In the genomic region with DNA sequence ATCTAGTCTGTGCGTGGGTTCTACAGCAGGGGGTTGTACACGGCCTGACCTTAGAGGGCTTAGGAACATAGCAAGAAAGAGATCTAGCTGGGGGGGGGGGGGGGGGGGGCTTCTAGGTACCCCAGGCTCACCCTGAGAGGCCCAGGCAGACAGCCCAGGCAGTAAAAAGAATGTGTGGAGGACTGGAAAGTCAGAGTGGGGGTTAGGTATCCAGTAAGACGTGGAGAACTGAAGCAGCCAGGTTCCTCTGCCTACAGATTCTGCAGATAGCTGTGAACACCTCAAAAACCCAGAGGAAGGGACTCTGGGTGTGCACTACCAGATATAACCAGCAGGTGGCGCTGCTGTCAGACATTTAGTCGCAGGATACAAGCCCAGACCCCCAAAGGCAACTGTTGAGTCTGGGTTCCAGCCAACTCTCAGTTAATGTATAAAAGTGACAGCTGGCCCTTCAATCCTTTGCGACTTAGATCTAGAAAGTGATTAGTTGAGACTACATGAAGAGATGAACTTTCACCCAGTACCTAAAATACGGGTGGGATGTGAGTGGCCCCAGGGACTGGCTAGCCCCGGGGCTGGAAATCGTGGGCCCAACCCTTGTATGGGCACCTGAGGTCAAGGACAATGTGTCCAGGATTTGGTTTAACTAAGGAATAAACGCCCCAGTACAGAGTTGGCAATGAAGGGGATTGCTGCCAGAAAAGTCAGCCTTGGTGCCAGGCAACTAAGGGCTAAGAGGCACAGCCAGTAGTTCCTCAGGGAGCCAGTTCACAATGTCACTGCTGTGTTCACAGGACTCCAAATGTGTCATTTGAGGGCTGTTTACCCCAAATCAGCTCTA, we compare ENCODE assay signal across 8 mouse cellular contexts.
DNase-seq lines count a peak whose midpoint lies in the region; ATAC-seq and TF ChIP-seq lines count a peak whose summit lies in the region.

No protein-coding gene starts in this region.

- peak; percentile 38; the same call in 1 of the 2 replicates for ATAC-seq in kidney, postnatal 0 days (replicated peaks; ENCODE audit: low FRiP score, low read depth)
- ATAC-seq in liver, embryonic 14.5 days (ENCODE audit: insufficient read depth), result no peak
- peak; percentile 69 for ATAC-seq in neural tube, embryonic 15.5 days (ENCODE audit: low FRiP score)

- no peak for TF ChIP-seq EP300 in liver, embryonic 14.5 days (IDR thresholded peaks at IDR 0.05; ENCODE audit: low read depth)

- H3K4me2 ChIP-seq in kidney, postnatal 0 days (ENCODE audit: low read length), result no peak overlapping the region
- no peak overlapping the region for H3K4me2 ChIP-seq in liver, embryonic 14.5 days (ENCODE audit: low read depth)
- no peak overlapping the region for H3K4me2 ChIP-seq in neural tube, embryonic 15.5 days

- DNase-seq in spleen, adult 2 months (ENCODE audit: low read depth in 1 of 2, low spot score in 2 of 2), result peak in 1 of 2 experiments; percentile 54
- no peak for DNase-seq in spleen, adult 12 weeks (ENCODE audit: low spot score)
- peak; percentile 85 for DNase-seq in embryo, embryonic 11.5 days (ENCODE audit: low read depth, low spot score)
- peak; percentile 69 for DNase-seq in heart, adult 8-10 months (ENCODE audit: low spot score)
- peak; percentile 92 for DNase-seq in kidney, postnatal 0 days (ENCODE audit: low spot score)
- DNase-seq in liver, embryonic 14.5 days (ENCODE audit: low read depth in 3 of 3, low spot score in 3 of 3), result peak; percentile 25 to 38 (median 28)
- DNase-seq in thymus, postnatal 0 days (ENCODE audit: low spot score), result peak; percentile 84

- no peaks in the 10 kb centered on the region for H3K9me3 ChIP-seq in kidney, postnatal 0 days (replicated peaks; ENCODE audit: low read length)
- no peaks in the 10 kb centered on the region for H3K9me3 ChIP-seq in liver, embryonic 14.5 days (ENCODE audit: control insufficient read depth, low read length)
- H3K9me3 ChIP-seq in neural tube, embryonic 15.5 days (replicated peaks), result no peaks in the 10 kb centered on the region

- H3K27ac ChIP-seq in spleen, adult 2 months (ENCODE audit: insufficient read depth, low read length), result no peak overlapping the region
- H3K27ac ChIP-seq in kidney, postnatal 0 days, result no peak overlapping the region
- H3K27ac ChIP-seq in liver, embryonic 14.5 days, result no peak overlapping the region
- H3K27ac ChIP-seq in neural tube, embryonic 15.5 days (replicated peaks), result no peak overlapping the region; the same call in 1 of the 2 replicates

- WGBS in spleen, adult 2 months, result 40% methylated on average over 10 of the region's 10 CpGs
- 24% methylated on average over 10 of the region's 10 CpGs for WGBS in kidney, postnatal 0 days
- WGBS in liver, embryonic 14.5 days (ENCODE audit: insufficient replicate concordance), result 27% methylated on average over 10 of the region's 10 CpGs
- WGBS in neural tube, embryonic 15.5 days, result 29% methylated on average over 10 of the region's 10 CpGs

- no peak overlapping the region for H3K4me3 ChIP-seq in spleen, adult 2 months (ENCODE audit: extremely low read depth, insufficient read depth, insufficient read length)
- H3K4me3 ChIP-seq in kidney, postnatal 0 days (replicated peaks; ENCODE audit: low read depth, low read length), result no peak overlapping the region
- H3K4me3 ChIP-seq in liver, embryonic 14.5 days (ENCODE audit: insufficient read depth in 1 of 2, low read depth in 2 of 2, low read length in 2 of 2), result no peak overlapping the region
- H3K4me3 ChIP-seq in neural tube, embryonic 15.5 days (replicated peaks), result no peak overlapping the region

- no peaks in the 10 kb centered on the region for H3K27me3 ChIP-seq in spleen, adult 2 months (ENCODE audit: control insufficient read depth, insufficient read depth, low read length)
- H3K27me3 ChIP-seq in kidney, postnatal 0 days (ENCODE audit: insufficient read depth, low read length), result no peaks in the 10 kb centered on the region
- H3K27me3 ChIP-seq in liver, embryonic 14.5 days (ENCODE audit: control insufficient read depth, insufficient read depth, low read length), result no peaks in the 10 kb centered on the region
- H3K27me3 ChIP-seq in neural tube, embryonic 15.5 days (replicated peaks), result no peaks in the 10 kb centered on the region

- H3K36me3 ChIP-seq in spleen, adult 2 months (ENCODE audit: control insufficient read depth, insufficient read depth, low read length), result no peaks in the 10 kb centered on the region
- H3K36me3 ChIP-seq in kidney, postnatal 0 days (ENCODE audit: insufficient read depth, low read length), result 0 out of 2 replicates have a peak, but pooled peaks cover 3% of the 10 kb centered on the region
- H3K36me3 ChIP-seq in liver, embryonic 14.5 days (replicated peaks; ENCODE audit: control insufficient read depth, insufficient read depth, low read depth), result no peaks in the 10 kb centered on the region
- H3K36me3 ChIP-seq in neural tube, embryonic 15.5 days, result no peaks in the 10 kb centered on the region

- no peak for TF ChIP-seq POLR2A in spleen, adult 2 months (IDR thresholded peaks at IDR 0.05; ENCODE audit: low read depth, low read length)

- peak; percentile 62; the same call in 1 of the 2 replicates for TF ChIP-seq CTCF in spleen, adult 2 months (IDR thresholded peaks at IDR 0.05; ENCODE audit: extremely low read depth, insufficient read depth, insufficient read length, insufficient replicate concordance)
- TF ChIP-seq CTCF in kidney, postnatal 0 days (IDR thresholded peaks at IDR 0.05; ENCODE audit: low read depth), result peak; percentile 95
- peak; percentile 91 for TF ChIP-seq CTCF in liver, embryonic 14.5 days (IDR thresholded peaks at IDR 0.05; ENCODE audit: low read depth)

- no peak overlapping the region for H3K9ac ChIP-seq in kidney, postnatal 0 days (ENCODE audit: low read depth, low read length)
- H3K9ac ChIP-seq in liver, embryonic 14.5 days (replicated peaks), result no peak overlapping the region
- no peak overlapping the region for H3K9ac ChIP-seq in neural tube, embryonic 15.5 days (replicated peaks)

- no peaks in the 10 kb centered on the region for H3K4me1 ChIP-seq in spleen, adult 2 months (ENCODE audit: control insufficient read depth, insufficient read depth, insufficient read length)
- H3K4me1 ChIP-seq in kidney, postnatal 0 days (replicated peaks; ENCODE audit: insufficient read depth, low read length), result 0 out of 2 replicates have a peak, but pooled peaks cover 3% of the 10 kb centered on the region
- no peaks in the 10 kb centered on the region for H3K4me1 ChIP-seq in liver, embryonic 14.5 days (replicated peaks; ENCODE audit: control insufficient read depth in 2 of 2, insufficient read depth in 2 of 2, low read length in 1 of 2)
- H3K4me1 ChIP-seq in neural tube, embryonic 15.5 days, result peaks cover 21% of the 10 kb centered on the region
